18 mouse cellular contexts compared by ENCODE assay signal in genomic region chr17:34680621-34681020, GRCm38 (mm10). TPM values are rescaled to one million over a fixed set of nuclear protein-coding genes. Genes with fewer than 3 reads are reported as not detected.
"Had no signal": no experiment of that assay in that cellular context is flagged by ENCODE, and none has a peak within 500 bp of the region (broad histone marks: within the 10 kb centered on the region; RNA-seq: fewer than 3 reads in every experiment).

No protein-coding gene starts in this region.

- DNase-seq: gastrocnemius, postnatal 14 days; gastrocnemius, postnatal 36 days; layer of hippocampus, adult 9-11 months; layer of hippocampus, postnatal 36 days; left cerebral cortex, postnatal 4 days had no signal

- H3K36me3 ChIP-seq: heart, embryonic 12.5 days; hindbrain, embryonic 13.5 days; hindbrain, embryonic 15.5 days; kidney, embryonic 15.5 days; limb, embryonic 13.5 days; limb, embryonic 15.5 days; liver, embryonic 12.5 days had no signal

- H3K4me3 ChIP-seq: heart, embryonic 12.5 days; hindbrain, embryonic 13.5 days; hindbrain, embryonic 15.5 days; kidney, embryonic 15.5 days; limb, embryonic 13.5 days; limb, embryonic 15.5 days; liver, embryonic 12.5 days had no signal

- H3K27me3 ChIP-seq: hindbrain, embryonic 15.5 days had no signal

- H3K9ac ChIP-seq: heart, embryonic 12.5 days; hindbrain, embryonic 13.5 days; hindbrain, embryonic 15.5 days; kidney, embryonic 15.5 days; limb, embryonic 13.5 days; limb, embryonic 15.5 days; liver, embryonic 12.5 days; liver, embryonic 14.5 days had no signal

- H3K9me3 ChIP-seq: heart, embryonic 12.5 days; hindbrain, embryonic 13.5 days; hindbrain, embryonic 15.5 days; kidney, embryonic 15.5 days; limb, embryonic 13.5 days; limb, embryonic 15.5 days; liver, embryonic 12.5 days had no signal

- H3K27ac ChIP-seq: hindbrain, embryonic 13.5 days; hindbrain, embryonic 15.5 days; hindbrain, postnatal 0 days; kidney, embryonic 15.5 days; kidney, postnatal 0 days; limb, embryonic 13.5 days; limb, embryonic 15.5 days; liver, embryonic 12.5 days; liver, embryonic 14.5 days had no signal

RNA-seq across cellular contexts. Expression of gene Tnxb, which starts 10.3 kb away (rescaled TPM):
- polyA plus RNA-seq: limb, embryonic 11.5 days had no signal

RNA-seq across cellular contexts. Expression of gene Prrt1, which starts 51.3 kb away (rescaled TPM):
- total RNA-seq: hematopoietic stem cell, adult 5-6 weeks; liver, adult 2 months had no signal
- polyA plus RNA-seq: heart, embryonic 12.5 days; liver, embryonic 12.5 days had no signal
